Mouse (Mus musculus) c-Kit-positive CD71-positive TER-119-positive erythroid progenitor cells, embryonic 14.5 days (primary cell): ENCODE measurements around the gene Lhx2.
A peak's percentile ranks its signal among the peaks of the same experiment; 100 is the strongest.

Experiments used
- DNase-seq: peaks from one replicate; pipeline ENCODE4 v3.0.0-alpha.2; 2013; ENCODE audit warnings: low spot score

Lhx2 gene

GRCm38 (mm10) chr2:38409309-38409708, 70.2 kb downstream of the Lhx2 start:
- DNase-seq = no peak

GRCm38 (mm10) chr2:38410227-38410626, 71.1 kb downstream of the Lhx2 start:
- no peak for DNase-seq

DNA sequence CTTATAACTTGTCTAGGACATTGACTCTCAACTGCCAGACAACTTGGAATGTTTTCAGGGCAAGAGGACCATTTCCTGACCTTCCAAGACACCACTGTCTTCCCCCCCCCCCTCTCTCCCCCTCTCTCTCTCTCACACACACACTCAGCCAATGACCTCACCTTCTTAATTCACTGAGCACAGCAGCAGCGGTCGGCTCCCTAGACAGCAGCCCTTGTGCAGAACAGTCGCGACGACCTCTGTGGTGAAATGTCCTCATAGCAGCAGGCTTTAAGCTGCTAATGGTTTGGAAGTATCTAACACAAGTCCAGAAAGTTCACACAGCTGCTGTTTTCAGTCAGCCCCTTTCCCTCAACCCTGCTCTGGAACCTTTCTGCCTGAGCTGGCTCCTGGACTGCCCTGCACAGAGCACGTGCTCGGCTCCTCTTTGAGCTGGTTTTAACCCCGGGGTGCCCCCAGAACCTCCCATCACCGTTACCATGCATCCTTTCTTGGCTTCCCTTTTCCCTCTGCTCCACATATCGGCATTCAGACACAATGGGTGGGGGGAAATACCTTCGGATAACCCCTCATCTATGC, 73.6 kb downstream of the Lhx2 start:
- DNase-seq = no peak

DNA sequence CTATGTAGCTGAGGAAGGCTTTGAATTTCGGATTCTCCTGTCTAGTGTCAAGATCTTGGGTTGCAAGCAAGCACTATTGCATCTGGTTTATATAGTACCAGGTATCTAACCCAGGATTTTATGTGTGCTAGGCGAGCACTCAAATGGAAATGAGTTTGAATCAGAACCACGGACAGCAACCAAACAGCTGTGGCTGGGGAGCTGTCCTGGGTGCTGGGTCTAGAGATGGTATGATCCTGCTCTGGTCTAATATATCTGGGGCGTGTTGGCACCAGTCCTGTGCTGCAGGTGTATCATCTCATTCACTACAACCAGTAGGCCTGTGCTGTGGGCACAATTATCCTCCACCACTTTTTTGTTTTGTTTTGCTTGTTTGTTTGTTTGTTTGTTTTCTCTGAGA, 78.9 kb downstream of the Lhx2 start:
- DNase-seq = peak; percentile 29
